Mouse (Mus musculus) urinary bladder, postnatal 25 days (tissue): ENCODE data around the gene Hs3st4.
A peak's percentile ranks its signal among the peaks of the same experiment; 100 is the strongest.

Source experiments
- DNase-seq: peaks from one replicate; pipeline ENCODE4 v3.0.0; 2022; ENCODE audit warnings: low spot score

Gene Hs3st4

GRCm38 (mm10) chr7:123982461-123983038 is at the start of gene Hs3st4:
Gene Hs3st4 (plus strand): TSS chr7:123982869.
- DNase-seq = no peak

GRCm38 (mm10) chr7:123946836-123947235 is 35.8 kb upstream of the Hs3st4 start:
- DNase-seq = no peak

DNA sequence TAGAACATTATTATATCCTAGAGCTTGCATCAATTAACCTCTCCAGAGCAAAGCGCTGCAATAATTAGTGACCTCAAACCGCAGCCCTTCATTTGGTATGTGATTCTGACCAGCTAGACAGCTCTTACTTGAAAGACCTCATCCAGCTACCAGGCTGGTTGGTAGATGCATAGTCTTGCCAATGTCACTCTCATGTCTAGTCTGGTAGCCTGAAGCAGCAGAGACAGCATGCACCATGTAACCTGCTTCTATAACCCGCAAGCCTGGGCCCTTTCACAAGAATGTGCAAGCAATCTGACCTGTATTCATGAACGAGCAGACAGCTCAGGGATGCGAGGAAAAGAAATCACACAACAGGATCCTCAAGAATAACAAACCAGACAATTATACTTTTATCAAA is 19.6 kb upstream of the Hs3st4 start:
- no peak for DNase-seq

GRCm38 (mm10) chr7:123964559-123965142 is 18.0 kb upstream of the Hs3st4 start:
- no peak for DNase-seq

DNA sequence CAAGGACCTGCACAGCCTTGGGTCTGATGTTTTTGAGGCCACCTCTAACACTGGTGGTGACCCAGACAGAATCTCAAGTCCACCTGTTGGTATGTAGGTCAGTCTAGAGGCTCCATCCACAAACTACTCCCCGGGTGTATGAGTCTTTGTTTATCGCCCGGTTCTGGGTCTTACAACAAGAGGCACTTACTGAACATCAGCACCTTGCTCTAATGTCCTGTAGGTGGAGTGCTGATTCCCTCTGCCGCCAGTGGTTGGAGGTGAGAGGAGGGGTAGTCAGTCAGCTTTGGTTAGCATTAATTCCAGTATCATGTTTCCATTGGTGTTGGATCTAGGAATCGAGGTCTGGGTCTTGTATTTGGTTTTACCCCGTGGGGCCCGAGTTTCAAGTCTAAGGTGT is 17.2 kb upstream of the Hs3st4 start:
- DNase-seq = no peak

GRCm38 (mm10) chr7:123975441-123975840 is 7.2 kb upstream of the Hs3st4 start:
- no peak for DNase-seq

DNA sequence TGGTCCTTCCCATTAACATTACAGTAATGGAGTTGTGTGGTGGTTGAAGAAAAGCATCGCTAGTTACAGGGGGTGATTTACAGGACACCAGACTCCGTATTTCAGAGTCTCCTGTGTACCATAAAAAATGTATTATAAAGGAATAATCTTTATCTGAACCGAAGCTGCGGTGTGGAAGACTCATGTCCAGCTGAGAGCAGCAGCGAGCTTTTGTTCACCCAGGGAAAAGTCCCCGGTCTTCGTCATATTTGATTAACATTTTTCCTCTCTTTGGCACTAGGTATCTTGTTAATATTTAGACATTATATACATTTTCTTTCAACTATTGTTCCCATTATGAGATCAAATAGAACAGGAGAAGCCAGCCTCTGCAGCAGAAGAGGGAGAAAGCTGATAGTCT is 1.2 kb upstream of the Hs3st4 start:
- DNase-seq = no peak

- no peak for DNase-seq
Observed at GRCm38 (mm10) chr7:123982010-123982409, 659 bp upstream of the Hs3st4 start.

- no peak for DNase-seq
Observed at GRCm38 (mm10) chr7:123983177-123984046, 743 bp downstream of the Hs3st4 start.

DNA sequence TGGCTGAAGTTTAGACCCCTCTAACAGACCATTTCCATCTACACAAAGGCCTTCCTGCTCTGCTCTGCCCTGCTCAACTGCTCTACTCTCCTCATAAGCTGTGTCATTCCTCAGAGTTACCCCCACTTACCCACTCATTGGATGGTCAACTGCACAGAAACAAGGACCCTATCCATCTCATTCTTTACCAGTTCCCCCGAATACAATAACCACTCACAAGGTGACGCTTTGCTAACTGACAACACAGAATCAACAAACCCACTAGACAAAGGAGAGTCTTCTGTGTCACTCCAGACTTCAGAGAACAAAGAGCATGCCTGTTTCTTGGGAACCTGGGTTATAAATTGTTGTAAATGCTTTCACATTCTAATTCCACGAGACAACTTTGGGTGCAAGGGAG is 9.5 kb downstream of the Hs3st4 start:
- DNase-seq = no peak

DNA sequence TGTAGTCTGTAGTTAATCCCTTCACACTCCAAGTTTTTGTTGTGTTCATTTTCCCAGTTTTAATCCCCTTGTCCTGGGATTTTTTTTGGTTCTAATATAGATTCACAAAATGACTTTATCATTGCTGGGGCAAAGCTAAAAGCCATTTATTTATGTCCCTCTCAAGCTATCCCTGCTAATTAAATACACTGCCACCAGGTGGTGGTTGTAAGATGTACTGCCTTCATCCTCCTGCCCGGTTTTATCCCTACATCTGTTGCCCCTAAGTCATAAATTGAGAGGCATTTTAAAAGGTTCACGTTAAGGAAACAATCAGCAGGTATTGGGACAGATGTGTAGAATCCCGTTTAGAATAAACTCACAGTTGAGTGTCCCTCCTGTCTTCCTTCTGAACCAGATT is 14.6 kb downstream of the Hs3st4 start:
- DNase-seq = no peak

- no peak for DNase-seq
Observed at GRCm38 (mm10) chr7:123998601-123999000, 15.9 kb downstream of the Hs3st4 start.

GRCm38 (mm10) chr7:124026908-124027307 is 44.2 kb downstream of the Hs3st4 start:
- DNase-seq = no peak

DNA sequence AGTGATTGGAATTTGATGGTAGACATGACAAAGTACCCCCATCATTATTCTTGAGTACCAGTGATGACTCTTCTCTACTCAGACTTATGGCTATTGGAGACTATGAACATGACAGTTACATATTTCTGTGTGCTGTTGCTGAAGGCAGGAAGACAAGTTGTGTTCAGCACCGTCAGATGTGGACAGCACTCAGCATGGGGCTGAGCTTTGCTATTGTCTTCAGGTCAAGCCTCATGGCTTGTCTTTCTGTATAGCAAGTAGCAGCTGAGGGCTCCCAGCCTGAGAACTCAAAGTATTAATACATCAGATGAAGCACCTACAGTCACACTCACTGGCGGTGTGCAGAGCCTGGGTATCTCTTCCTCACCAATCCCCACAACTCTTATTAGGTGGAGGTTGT is 49.6 kb downstream of the Hs3st4 start:
- no peak for DNase-seq

DNA sequence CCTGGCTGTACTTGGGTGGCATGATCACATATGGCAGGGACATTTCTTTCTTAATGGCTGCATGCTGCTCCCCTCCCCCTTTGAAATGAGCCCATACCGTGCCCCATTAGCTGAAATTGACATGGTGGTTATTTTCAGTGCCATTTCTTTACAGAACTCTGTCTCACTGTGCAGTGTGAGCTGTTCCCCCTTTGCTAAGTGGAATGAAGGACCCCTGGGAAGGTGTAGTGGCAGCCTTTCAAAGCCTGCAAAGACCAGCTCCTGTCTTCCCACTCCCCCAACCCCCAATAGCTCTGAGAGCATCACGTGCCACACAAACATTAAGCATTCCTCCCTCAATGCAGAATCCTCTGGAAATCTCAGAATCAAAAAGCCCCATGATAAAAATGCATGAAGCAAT is 50.7 kb downstream of the Hs3st4 start:
- DNase-seq = no peak

DNA sequence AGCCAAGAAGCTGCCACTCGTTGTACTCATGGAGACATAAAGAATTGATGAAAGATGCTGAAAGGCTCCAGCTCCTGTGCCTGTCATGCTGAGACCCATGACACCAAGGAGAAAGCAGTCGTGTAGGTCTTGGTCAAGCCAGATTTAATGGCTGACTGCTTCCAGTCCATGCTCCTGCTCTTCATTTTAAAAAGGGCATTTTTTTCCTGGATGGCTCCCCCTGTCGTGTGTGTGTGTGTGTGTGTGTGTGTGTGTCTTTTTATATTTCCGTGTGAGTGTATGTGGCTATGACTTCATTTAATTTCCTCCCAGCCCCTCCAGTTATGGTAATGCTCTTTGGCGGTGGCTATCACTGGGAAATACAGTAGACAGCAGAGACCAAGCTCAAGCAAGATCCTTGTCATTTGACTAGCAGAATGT is 54.6 kb downstream of the Hs3st4 start:
- no peak for DNase-seq

DNA sequence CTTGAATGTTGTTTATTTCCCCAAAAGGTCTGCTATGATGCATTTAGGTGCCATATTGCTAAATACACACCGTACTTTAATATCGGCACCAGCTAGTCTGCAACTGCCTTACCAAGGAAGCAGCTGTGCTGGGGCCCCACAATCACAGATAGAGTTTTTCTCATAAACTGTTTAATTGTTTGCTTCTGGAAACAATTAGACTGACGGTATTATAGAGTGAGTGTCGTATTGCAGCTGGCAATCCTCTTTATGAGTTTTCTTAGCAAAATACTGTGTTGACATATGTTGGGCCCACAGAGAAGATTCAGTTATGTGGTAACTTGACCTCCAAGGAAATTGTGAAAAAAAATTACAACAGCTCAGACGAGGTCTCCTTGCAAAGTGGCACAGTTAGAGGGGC is 56.5 kb downstream of the Hs3st4 start:
- no peak for DNase-seq

- no peak for DNase-seq
Observed at GRCm38 (mm10) chr7:124047382-124047781, 64.7 kb downstream of the Hs3st4 start.

DNA sequence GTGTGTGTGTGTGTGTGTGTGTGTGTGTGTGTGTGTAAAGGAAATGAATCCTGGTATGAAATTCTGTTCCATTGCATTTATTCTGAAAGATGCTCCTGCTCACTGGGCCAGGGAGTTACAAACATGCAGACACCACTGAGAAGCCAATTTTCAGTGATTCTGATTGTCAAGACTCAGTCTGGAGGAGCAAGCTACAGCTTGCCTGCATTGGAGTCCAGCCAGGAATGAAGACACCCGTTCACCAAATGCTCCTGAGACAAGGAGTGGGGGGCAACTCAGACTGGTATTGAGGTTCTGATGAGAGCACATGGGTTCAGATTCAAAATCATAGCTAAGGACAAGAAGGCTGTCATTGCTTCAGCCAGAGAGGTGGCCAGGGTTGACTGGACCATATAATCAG is 66.3 kb downstream of the Hs3st4 start:
- no peak for DNase-seq

- DNase-seq = no peak
Observed at GRCm38 (mm10) chr7:124050421-124050820, 67.8 kb downstream of the Hs3st4 start.

- DNase-seq = no peak
Observed at GRCm38 (mm10) chr7:124083741-124084140, 101.1 kb downstream of the Hs3st4 start.

DNA sequence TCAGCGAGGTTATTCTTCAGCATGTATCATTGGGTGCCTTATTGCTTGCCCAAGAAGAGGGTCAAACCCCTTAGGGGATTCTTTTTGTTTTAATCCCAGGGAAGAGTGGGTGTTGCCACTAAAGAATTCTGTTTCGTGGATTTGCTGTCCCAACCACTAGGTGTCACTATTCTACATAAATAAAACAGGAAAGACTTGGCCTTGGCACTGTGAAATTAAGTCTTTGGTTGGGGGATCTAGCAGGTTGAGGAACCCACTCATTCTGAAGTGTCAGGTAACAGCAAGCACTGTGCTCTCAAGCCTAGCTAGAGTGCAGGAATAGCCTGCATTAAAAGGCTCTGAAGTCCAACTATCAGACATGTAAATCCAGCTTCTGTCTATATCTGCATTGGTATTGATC is 146.3 kb downstream of the Hs3st4 start:
- no peak for DNase-seq

DNA sequence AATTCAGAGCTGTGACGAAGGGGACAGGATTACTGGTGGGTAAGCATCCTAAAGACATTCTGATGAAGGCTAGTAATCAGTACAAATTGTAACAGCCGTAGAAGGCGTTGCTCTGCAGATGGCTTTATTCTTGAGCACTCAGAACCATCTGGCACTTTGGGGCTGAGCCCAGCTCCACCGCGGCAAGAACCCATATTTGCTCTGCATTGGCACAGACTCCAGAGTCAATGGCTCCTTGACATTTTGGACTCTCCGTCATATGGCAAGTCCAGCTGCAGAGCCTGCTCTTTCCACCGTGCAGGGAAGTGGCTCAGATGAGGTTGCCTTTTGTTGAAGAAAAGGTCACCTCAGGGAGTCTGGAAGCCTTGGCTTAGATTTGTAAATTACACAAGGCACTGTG is 148.6 kb downstream of the Hs3st4 start:
- DNase-seq = peak; percentile 9
